Mouse (Mus musculus) gastrocnemius, adult 2 months (tissue): Measurements from ENCODE around the gene Ankrd35. TPM values are rescaled to one million over a fixed set of nuclear protein-coding genes. Genes with fewer than 3 reads are reported as not detected.

Experiments used
- DNase-seq: peaks from one replicate; pipeline ENCODE4 v3.0.0; 2022
- H3K27ac ChIP-seq: fragments of 200-600 bp; 2 replicates; pipeline ENCODE4 v1.8.1; 2022; ENCODE audit warnings: mild to moderate bottlenecking
- H3K4me3 ChIP-seq: fragments of 200-600 bp; 2 replicates; pipeline ENCODE4 v1.8.1; 2022; ENCODE audit warnings: mild to moderate bottlenecking, moderate library complexity
- CTCF ChIP-seq: fragments of 200-600 bp; IDR thresholded peaks from 2 replicates; pipeline ENCODE4 v1.8.1; 2022; ENCODE audit warnings: antibody characterized with exemption, mild to moderate bottlenecking, moderate library complexity
- intact Hi-C: fragments of 180-260 bp; cut with DNase I; formaldehyde crosslinking; loops from one replicate; pipeline ENCODE4 v1.15.1; 2025
- long read RNA-seq, 2 experiments: library from polyadenylated mRNA; stranded (forward); transcript quantifications; one replicate each; pipeline ENCODE4 v2.0.0; 2021
- total RNA-seq, 2 experiments: library from RNA; stranded (reverse); gene quantifications; 2 replicates each; pipeline ENCODE4 v1.2.3; 2021

Ankrd35 gene
- total RNA-seq = under 1 TPM; 0.22 to 0.26 TPM
- long read RNA-seq, experiment 1, partial matches to known transcripts = 0 of 1 reads
- long read RNA-seq, experiment 1, other reads (novel, unspliced or antisense) = 1 of 1 reads
- long read RNA-seq, experiment 2, partial matches to known transcripts = 0 of 3 reads
- long read RNA-seq, experiment 2, other reads (novel, unspliced or antisense) = 3 of 3 reads

DNA sequence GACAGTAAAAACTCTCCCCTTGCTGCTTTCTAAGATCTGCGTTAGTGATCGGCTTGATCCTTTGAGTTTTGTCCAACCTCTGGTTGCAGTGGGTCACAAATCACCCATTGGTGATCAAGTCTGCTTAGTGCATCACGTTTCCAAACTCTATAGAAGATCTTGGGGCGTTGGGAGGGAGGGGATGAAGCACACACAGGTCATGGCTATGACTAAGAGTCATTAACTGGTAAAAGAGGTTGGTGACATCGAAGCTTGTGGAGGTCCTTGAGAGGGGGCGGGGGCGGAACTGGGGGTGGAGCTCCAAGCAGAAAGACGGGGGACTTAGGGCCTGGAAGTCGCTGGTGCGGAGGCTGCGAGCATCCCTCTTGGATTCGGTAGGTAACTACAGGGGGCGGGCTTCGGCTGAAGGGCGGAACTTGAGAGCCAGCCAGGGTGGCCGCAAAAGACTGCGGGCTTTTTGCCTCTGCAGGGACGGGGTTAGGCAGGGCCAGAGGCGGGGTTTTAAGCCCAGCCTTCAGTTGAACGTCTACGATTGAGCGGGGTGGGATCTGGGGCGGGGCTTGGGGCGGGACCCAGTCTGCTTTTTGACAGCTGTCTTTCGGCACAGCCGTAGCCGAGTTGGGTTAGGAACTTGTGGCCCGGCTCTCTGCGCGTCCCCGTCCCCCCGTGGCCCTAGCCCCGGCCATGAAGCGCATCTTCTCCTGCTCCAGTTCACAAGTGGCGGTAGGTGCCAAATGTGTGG, at the start of gene Ankrd35:
TSS of gene Ankrd35 (plus strand) at position 405 of the 742 bp plus-strand sequence.
- peak within 1 kb of the TSS; percentile 70 for H3K27ac ChIP-seq
- DNase-seq = peak; percentile 88
- peak; percentile 38; the same call in 1 of the 2 replicates for TF ChIP-seq CTCF
- intact Hi-C loops = loop anchor here (5.0 kb wide), 1 partner anchor 37 kb away; the partner anchor contains the start of gene Nudt17
- H3K4me3 ChIP-seq = peak within 1 kb of the TSS; percentile 76

DNA sequence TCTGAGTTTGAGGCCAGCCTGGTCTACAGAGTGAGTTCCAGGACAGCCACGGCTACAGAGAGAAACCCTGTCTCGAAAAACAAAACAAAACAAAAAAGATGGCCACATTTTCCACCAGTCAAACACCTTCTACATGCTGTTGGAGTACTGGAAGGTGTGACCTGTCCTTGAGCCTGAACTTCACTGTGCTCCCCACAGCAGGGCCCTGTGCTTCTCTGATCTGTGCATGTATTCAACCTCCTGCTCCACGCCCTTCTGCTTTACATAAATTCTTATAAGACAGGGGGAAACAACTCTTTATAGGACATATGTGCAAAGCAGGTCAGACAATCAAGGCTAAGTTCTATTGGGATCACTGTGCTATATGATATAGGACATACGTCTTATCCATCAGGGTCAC, 46.7 kb upstream of the Ankrd35 start:
- TF ChIP-seq CTCF = no peak
- intact Hi-C loops = no loop called here
- no peak for DNase-seq
- Histone ChIP-seq H3K4me3 (no peak overlapping the region), H3K27ac (no peak overlapping the region)

DNA sequence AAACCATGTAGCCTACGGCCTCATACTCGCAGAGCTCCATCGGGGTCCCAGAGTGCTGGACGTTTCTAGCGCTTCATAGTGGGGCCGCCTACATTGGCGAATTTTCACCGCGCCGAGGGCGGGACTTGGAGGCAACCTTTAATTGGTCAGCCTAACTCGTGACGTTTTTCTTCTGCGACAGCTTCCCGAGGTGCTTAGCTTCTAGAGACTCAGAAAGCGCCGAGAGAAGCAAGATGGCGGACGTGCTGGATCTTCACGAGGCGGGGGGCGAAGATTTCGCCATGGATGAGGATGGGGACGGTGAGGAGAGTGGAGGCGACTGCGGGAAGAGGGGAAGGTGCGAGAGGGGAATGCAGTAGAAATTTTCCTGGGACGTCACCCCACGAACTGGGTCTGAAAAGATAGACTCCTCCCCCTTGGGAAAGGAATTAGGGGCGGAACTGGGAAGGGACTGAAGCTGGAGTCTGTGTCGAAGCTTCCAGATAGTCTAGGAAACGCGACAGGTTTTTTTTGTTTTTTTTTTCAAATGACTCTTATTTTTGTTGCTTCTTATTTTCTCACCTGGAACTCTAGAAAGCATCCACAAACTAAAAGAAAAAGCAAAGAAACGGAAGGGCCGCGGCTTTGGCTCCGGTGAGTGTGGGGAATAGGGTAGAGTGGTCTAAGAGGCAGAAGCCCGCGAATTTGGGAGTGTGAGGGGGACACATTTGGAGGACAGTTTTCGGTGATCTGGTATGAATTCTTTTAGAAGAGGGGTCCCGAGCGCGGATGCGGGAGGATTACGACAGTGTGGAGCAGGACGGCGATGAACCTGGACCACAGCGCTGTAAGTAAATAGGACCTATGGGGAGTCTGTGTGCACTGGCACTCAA, 40.0 kb upstream of the Ankrd35 start, which contains the start of gene Rbm8a:
TSS of gene Rbm8a (plus strand) at position 205 of the 872 bp plus-strand sequence.
- intact Hi-C loops = loop anchor here (2.0 kb wide), 1 partner anchor 29 kb away; the partner anchor contains the start of gene Lix1l

DNA sequence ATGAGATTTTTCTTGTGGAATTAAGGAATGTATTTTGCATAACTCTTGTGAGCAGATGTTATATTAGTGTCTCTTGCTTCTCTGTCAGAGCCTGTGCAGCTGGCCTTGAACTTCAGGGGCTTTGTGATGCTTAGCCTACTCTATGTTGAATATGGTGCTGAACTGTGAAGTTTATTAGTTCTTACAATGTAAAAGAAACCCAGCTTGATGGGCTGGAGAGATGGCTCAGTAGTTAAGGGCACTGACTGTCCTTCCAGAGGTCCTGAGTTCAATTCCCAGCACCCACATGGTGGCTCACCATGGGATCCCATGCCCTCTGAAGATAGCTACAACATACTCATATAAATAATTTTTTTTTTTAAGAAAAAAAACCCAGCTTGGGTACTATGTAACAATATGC, 37.9 kb upstream of the Ankrd35 start:
- intact Hi-C loops = no loop called here
- no peak for TF ChIP-seq CTCF
- Histone ChIP-seq H3K27ac (no peak overlapping the region), H3K4me3 (no peak overlapping the region)
- no peak for DNase-seq

More for the DNA sequence above, 40.0 kb upstream of the Ankrd35 start, which contains the start of gene Rbm8a:
- Histone ChIP-seq H3K4me3 (peak within 1 kb of the TSS; percentile 82), H3K27ac (peak within 1 kb of the TSS; percentile 92)
- no peak for TF ChIP-seq CTCF
- peak; percentile 96 for DNase-seq

DNA sequence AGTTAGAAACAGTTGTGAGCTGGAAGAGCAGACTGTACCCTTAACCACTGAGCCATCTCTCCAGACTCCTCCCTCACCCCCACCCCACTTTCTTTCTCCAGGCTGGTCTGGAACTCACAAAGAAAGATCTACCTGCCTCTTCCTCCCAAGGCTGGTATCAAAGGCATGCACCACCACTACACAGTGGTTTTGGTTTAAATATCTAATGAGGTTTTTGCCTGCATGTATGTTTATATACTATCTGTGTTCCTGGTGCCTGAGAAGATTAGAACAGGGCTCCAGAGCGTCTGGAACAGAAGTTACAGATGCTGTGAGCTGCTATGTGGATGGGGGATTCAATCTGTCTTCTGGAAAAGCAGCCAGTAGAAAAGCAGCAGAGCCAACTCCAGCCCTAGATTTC, 35.9 kb upstream of the Ankrd35 start:
- no peak overlapping the region for H3K4me3 ChIP-seq
- DNase-seq = no peak
- H3K27ac ChIP-seq = no peak overlapping the region
- intact Hi-C loops = no loop called here
- no peak for TF ChIP-seq CTCF

DNA sequence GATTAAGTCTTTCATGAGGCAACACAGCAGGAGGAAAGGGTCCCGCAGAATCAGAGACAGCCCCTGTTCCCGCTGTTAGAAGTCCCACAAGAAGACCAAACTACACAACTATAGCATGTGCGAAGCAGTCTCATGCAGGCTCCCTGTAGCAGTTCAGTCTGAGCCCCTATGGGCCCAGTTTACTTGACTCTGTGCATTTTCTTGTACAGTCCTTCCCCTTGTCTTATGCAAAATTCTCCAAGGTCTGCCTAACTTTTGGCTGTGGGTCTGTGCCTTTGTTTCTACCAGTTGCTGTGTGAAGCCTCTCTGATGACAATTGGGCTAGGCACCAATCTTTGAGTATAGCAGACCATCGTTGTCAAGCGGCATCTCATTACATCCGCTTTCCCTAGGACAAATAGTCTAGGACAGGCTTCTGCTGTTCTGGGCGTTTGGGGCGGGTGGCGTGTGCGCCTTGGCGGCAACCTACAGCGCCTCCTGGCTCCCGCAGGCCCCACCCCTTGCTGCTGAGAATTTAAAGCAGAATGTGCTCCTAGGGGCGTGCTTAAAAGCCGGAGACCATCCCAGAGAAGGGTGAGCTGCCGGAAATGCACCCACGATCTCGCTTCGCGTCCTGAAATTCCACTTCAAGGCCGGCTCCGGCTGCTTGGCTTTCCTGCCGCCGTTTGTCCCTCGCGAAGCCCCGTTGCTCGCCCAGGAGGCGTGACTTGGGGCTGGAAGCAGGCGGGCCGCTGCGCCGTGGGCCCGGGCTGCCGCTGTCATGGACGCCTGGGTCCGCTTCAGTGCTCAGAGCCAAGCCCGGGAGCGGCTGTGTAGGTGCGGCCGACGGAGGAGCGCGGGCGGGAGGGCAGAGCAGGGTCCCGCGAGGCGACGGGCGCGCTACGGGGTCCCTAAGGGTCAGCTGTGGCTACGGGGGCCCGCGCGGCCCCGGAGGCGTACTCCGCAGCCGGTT, 34.7 kb upstream of the Ankrd35 start, which contains the start of the genes Pex11b and Gm42957:
TSS of gene Pex11b (plus strand) at position 449 of the 952 bp plus-strand sequence.
TSS of gene Gm42957 (plus strand) at position 547 of the 952 bp plus-strand sequence.
- peak; percentile 92 for DNase-seq
- peak within 1 kb of the TSS; percentile 85 for H3K4me3 ChIP-seq
- intact Hi-C loops = no loop called here
- peak; percentile 63 for TF ChIP-seq CTCF
- H3K27ac ChIP-seq = peak within 1 kb of the TSS; percentile 95

DNA sequence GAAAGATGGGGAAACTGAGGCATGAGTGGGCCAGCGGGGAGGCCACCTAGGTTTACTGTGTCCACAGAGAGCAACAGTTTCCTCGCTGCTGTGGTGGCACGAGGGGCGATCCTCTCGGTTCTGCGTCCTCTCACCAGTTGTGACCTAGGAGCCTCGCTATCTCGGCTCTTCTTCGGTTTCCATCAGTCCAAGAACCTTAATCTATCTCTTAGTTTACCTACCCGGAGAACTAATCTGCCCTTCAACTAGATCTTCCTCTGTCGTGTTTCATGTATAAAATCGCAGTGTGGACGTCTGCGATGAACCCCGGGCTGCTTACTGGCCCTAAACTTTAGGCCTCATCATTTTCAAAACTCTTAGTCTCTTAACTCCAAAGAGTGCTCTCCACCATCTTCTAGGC, 34.0 kb upstream of the Ankrd35 start:
- intact Hi-C loops = no loop called here
- Histone ChIP-seq H3K27ac (peak overlapping the region; percentile 95), H3K4me3 (peak overlapping the region; percentile 85)
- TF ChIP-seq CTCF = no peak
- DNase-seq = no peak

DNA sequence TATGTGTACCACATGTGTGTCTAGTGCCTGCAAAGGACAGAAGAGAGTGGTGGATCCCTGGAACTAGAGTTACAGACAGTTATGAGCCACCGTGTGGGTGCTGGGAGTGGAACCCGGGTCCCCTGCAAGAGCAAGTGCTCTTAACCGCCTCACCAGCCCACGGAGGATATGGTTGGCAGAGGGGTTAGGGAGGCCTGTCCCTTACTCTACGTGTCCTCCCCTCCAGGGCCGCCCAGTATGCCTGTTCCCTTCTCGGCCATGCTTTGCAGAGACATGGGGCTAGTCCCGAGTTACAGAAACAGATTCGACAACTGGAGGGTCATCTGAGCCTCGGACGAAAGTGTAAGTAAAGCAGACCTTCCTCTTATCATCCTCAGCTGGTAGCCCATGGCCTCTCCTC, 33.5 kb upstream of the Ankrd35 start:
- intact Hi-C loops = no loop called here
- Histone ChIP-seq H3K4me3 (peak overlapping the region; percentile 85), H3K27ac (peak overlapping the region; percentile 95)
- DNase-seq = no peak
- TF ChIP-seq CTCF = no peak

DNA sequence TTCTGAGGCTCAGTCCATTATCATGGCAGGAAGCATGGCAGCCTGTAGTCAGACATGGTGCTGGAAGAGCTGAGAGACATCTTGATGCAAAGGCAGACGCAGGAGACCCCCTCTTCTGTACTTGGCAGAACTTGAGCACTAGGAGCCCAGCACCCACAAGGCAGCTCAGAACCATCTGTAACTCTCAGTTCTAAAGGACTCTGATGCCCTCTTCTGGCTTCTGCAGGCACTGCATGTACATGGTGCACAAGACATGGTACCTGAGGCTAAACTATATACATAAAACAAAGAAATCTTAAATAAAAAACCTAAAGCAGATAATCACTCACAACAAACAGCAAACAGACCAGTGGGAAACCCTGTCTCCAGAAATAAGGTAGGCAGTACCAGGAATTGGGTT, 30.7 kb upstream of the Ankrd35 start:
- peak; percentile 86 for TF ChIP-seq CTCF
- intact Hi-C loops = loop anchor here (2.0 kb wide), 1 partner anchor 58 kb away; no protein-coding TSS in a partner anchor
- no peak overlapping the region for H3K27ac ChIP-seq
- peak; percentile 68 for DNase-seq
- H3K4me3 ChIP-seq = no peak overlapping the region

DNA sequence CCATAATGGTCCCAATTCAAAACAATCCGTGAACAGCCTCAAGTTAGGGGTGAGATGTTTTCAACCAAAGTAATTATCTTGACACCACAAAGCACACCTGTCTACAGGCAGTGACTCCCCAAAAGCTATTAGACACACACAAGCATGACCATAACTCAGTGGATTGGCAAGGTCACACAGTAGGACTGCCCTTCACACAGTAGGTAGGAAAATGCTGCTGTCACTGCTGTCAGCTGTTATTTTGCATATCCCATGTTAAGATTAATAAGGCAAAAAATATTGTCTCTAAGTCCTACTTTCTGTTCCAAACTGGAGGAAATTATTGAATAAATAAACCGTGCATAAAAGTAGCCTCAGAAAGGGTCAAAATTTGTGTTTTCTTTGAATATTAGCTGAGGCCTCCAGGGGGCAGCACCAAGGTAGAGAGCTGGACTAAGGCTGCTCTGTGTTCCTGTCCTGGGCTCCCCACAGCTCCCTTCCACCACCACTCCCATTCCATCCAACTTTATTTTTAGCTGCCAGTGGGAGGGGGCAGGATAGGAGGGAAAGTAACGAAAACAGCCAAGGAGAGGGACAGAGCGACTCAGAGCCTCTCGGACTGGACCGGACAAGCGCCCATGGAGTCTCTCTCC, 24.8 kb upstream of the Ankrd35 start, which contains the start of gene Itga10:
TSS of gene Itga10 (plus strand) at position 567 of the 632 bp plus-strand sequence.
- TF ChIP-seq CTCF = peak; percentile 72
- H3K27ac ChIP-seq = peak within 1 kb of the TSS; percentile 32; the same call in 1 of the 2 replicates
- intact Hi-C loops = no loop called here
- H3K4me3 ChIP-seq = peak within 1 kb of the TSS; percentile 50
- DNase-seq = peak; percentile 45

DNA sequence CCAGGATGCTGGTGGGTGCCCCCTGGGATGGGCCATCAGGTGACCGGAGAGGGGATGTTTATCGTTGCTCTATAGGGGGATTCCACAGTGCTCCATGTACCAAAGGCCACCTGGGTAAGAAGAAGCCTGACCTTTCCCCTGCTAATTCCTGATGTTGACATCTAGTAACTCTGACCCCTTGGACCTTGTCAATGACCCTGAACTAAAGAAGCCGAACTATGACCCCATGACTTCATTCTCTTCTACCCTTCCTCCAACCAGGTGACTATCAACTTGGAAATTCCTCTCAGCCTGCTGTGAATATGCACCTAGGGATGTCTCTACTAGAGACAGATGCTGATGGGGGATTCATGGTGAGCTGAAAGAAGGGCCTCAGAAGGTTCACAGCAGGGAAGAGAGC, 22.6 kb upstream of the Ankrd35 start:
- intact Hi-C loops = no loop called here
- H3K4me3 ChIP-seq = no peak overlapping the region
- H3K27ac ChIP-seq = no peak overlapping the region
- DNase-seq = no peak
- TF ChIP-seq CTCF = no peak
